Mouse (Mus musculus) gastrocnemius, postnatal 14 days (tissue): ENCODE results near the gene Hlcs. TPM values are rescaled to one million over a fixed set of nuclear protein-coding genes. Genes with fewer than 3 reads are reported as not detected.
"Not testable (repeated sequence)": the region's sequence is repeated elsewhere in the genome, so short reads cannot be mapped to it uniquely, and the experiment has no call there.

Experiments used
- DNase-seq: peaks from one replicate; pipeline ENCODE4 v3.0.0; 2021; ENCODE audit warnings: mixed read lengths
- intact Hi-C: fragments of 180-260 bp; cut with DNase I; formaldehyde crosslinking; loops from one replicate; pipeline ENCODE4 v1.15.1; 2025; ENCODE audit warnings: low total_unique reads
- long read RNA-seq, 2 experiments: library from polyadenylated mRNA; stranded (forward); transcript quantifications; one replicate each; pipeline ENCODE4 v2.0.0; 2021
- total RNA-seq, 2 experiments: library from RNA; stranded (reverse); gene quantifications; 2 replicates each; pipeline ENCODE4 v1.2.3; 2021

Gene Hlcs
- total RNA-seq, result 1 to 10 TPM; 5.8 to 6.6 TPM
- long read RNA-seq, experiment 1, full-length matches to known transcripts, result 1 of 4 reads
- long read RNA-seq, experiment 1, partial matches to known transcripts, result 0 of 4 reads
- long read RNA-seq, experiment 1, other reads (novel, unspliced or antisense), result 3 of 4 reads
- long read RNA-seq, experiment 2, full-length matches to known transcripts, result 1 of 6 reads
- long read RNA-seq, experiment 2, partial matches to known transcripts, result 0 of 6 reads
- long read RNA-seq, experiment 2, other reads (novel, unspliced or antisense), result 5 of 6 reads

GRCm38 (mm10) chr16:94313229-94314030 lies at the start of gene Hlcs:
TSS of gene Hlcs (minus strand) at chr16:94313571.
- DNase-seq, result peak; percentile 99
- intact Hi-C loops, result no loop called here

- intact Hi-C loops, result no loop called here
- peak; percentile 58 for DNase-seq
Measured at GRCm38 (mm10) chr16:94362174-94362873, 49.0 kb upstream of the Hlcs start.

GRCm38 (mm10) chr16:94360578-94361350 lies 47.4 kb upstream of the Hlcs start:
- intact Hi-C loops, result no loop called here
- DNase-seq, result peak; percentile 24

- no peak for DNase-seq
- intact Hi-C loops, result no loop called here
Measured at GRCm38 (mm10) chr16:94358091-94358490, 44.7 kb upstream of the Hlcs start.

- no peak for DNase-seq
- intact Hi-C loops, result no loop called here
Measured at GRCm38 (mm10) chr16:94356776-94357494, 43.6 kb upstream of the Hlcs start.

GRCm38 (mm10) chr16:94356046-94356445 lies 42.7 kb upstream of the Hlcs start:
- intact Hi-C loops, result no loop called here

GRCm38 (mm10) chr16:94354450-94354849 lies 41.1 kb upstream of the Hlcs start:
- intact Hi-C loops, result no loop called here
- DNase-seq, result no peak

More at GRCm38 (mm10) chr16:94356046-94356445, 42.7 kb upstream of the Hlcs start:
- no peak for DNase-seq

GRCm38 (mm10) chr16:94350287-94350677 lies 36.9 kb upstream of the Hlcs start:
- intact Hi-C loops, result no loop called here
- no peak for DNase-seq

GRCm38 (mm10) chr16:94349588-94350286 lies 36.4 kb upstream of the Hlcs start:
- no peak for DNase-seq
- intact Hi-C loops, result no loop called here

- no peak for DNase-seq
Measured at GRCm38 (mm10) chr16:94348779-94349178, 35.4 kb upstream of the Hlcs start.

GRCm38 (mm10) chr16:94347080-94347731 lies 33.8 kb upstream of the Hlcs start:
- no peak for DNase-seq
- intact Hi-C loops, result no loop called here

More at GRCm38 (mm10) chr16:94348779-94349178, 35.4 kb upstream of the Hlcs start:
- intact Hi-C loops, result no loop called here

GRCm38 (mm10) chr16:94345733-94346132 lies 32.4 kb upstream of the Hlcs start:
- DNase-seq, result no peak
- intact Hi-C loops, result no loop called here

- intact Hi-C loops, DNase-seq: not testable (repeated sequence)
Measured at GRCm38 (mm10) chr16:94339164-94340160, 26.1 kb upstream of the Hlcs start.

GRCm38 (mm10) chr16:94335656-94336055 lies 22.3 kb upstream of the Hlcs start:
- intact Hi-C loops, result no loop called here
- DNase-seq, result no peak

GRCm38 (mm10) chr16:94331886-94332252 lies 18.5 kb upstream of the Hlcs start:
- intact Hi-C loops, result no loop called here
- peak; percentile 47 for DNase-seq

- intact Hi-C loops, result no loop called here
- DNase-seq, result no peak
Measured at GRCm38 (mm10) chr16:94331233-94331885, 18.0 kb upstream of the Hlcs start.
